Mouse (Mus musculus) lung, postnatal 0 days (tissue): ENCODE results near the gene 2810006K23Rik. TPM values are rescaled to one million over a fixed set of nuclear protein-coding genes. Genes with fewer than 3 reads are reported as not detected.
A peak's percentile ranks its signal among the peaks of the same experiment; 100 is the strongest.
"Not testable (repeated sequence)": the region's sequence is repeated elsewhere in the genome, so short reads cannot be mapped to it uniquely, and the experiment has no call there.

Experiments used
- ATAC-seq: fragments of 200-750 bp; cut with Nextera tagmentation; 2 replicates; pipeline ENCODE4 v1.8.0; 2017; ENCODE audit warnings: moderate library complexity
- DNase-seq: peaks from one replicate; pipeline ENCODE4 v3.0.0-alpha.2; 2016; ENCODE audit warnings: low spot score
- H3K27ac ChIP-seq: fragments of 300-500 bp; sonication (generic); 2 replicates; pipeline ENCODE4 v1.5.1; 2014; ENCODE audit warnings: antibody characterized with exemption, mild to moderate bottlenecking, low read length, mixed read lengths
- H3K27me3 ChIP-seq: fragments of 300-500 bp; sonication (generic); replicated peaks from 2 replicates; pipeline ENCODE4 v1.6.1; 2014; ENCODE audit warnings: low read length, mixed read lengths; ENCODE audit not compliant: insufficient read depth
- H3K36me3 ChIP-seq: fragments of 300-500 bp; sonication (generic); 2 replicates; pipeline ENCODE4 v1.6.1; 2014; ENCODE audit warnings: low read length, mixed read lengths; ENCODE audit not compliant: insufficient read depth
- H3K4me1 ChIP-seq: fragments of 300-500 bp; sonication (generic); 2 replicates; pipeline ENCODE4 v1.6.1; 2014; ENCODE audit warnings: antibody characterized with exemption, low read depth, low read length, mixed read lengths; ENCODE audit not compliant: insufficient read depth
- H3K4me2 ChIP-seq: fragments of 300-500 bp; sonication (generic); replicated peaks from 2 replicates; pipeline ENCODE4 v1.6.1; 2014; ENCODE audit warnings: low read depth, mild to moderate bottlenecking, low read length, moderate library complexity, mixed read lengths
- H3K4me3 ChIP-seq: fragments of 300-500 bp; sonication (generic); 2 replicates; pipeline ENCODE4 v1.5.1; 2014; ENCODE audit warnings: low read depth, low read length
- H3K9ac ChIP-seq: fragments of 300-500 bp; sonication (generic); replicated peaks from 2 replicates; pipeline ENCODE4 v1.6.1; 2014; ENCODE audit warnings: low read depth, mild to moderate bottlenecking
- H3K9me3 ChIP-seq: fragments of 300-500 bp; sonication (generic); 2 replicates; pipeline ENCODE4 v1.6.1; 2016; ENCODE audit warnings: low read length, mixed read lengths
- CTCF ChIP-seq: IDR thresholded peaks from 2 replicates; pipeline ENCODE4 v1.5.1; 2016; ENCODE audit warnings: antibody characterized with exemption, mild to moderate bottlenecking
- EP300 ChIP-seq: IDR thresholded peaks from 2 replicates; pipeline ENCODE4 v1.6.1; 2016; ENCODE audit warnings: antibody characterized with exemption, mild to moderate bottlenecking, control low read depth
- WGBS: fragments of 180-500 bp; shearing (Covaris S2); extraction: QIAGEN DNeasy Blood & Tissue Kit; methylation state at CpG from one replicate; pipeline ENCODE4 v1.1.7; 2014; 5-methylcytosine and 5-hydroxymethylcytosine counted together
- polyA plus RNA-seq: library from polyadenylated mRNA; unstranded; fragments of >200 nt; fragmentation: Nextera tagmentation; extraction: Ambion mirVana; gene quantifications from 2 replicates; pipeline ENCODE4 v1.2.1, GENCODE M21; 2015

Gene 2810006K23Rik
- polyA plus RNA-seq, 1 experiment from 2014 or later = 6.1 TPM

- H3K9me3 ChIP-seq = no peaks in the 10 kb centered on the region
- H3K4me3 ChIP-seq = no peak overlapping the region
- no peak overlapping the region for H3K9ac ChIP-seq
- ATAC-seq (no peak), DNase-seq (no peak)
- no peak overlapping the region for H3K4me2 ChIP-seq
- H3K27ac ChIP-seq = no peak overlapping the region
- peaks cover 6% of the 10 kb centered on the region; the same call in 1 of the 2 replicates for H3K36me3 ChIP-seq
- TF ChIP-seq EP300 (no peak), CTCF (no peak)
- H3K27me3 ChIP-seq = no peaks in the 10 kb centered on the region
- H3K4me1 ChIP-seq = no peaks in the 10 kb centered on the region
- 92% methylated on average over 4 of the region's 4 CpGs for WGBS
Observed at GRCm38 (mm10) chr5:124296475-124296874, 31.4 kb upstream of the 2810006K23Rik start.

- H3K4me1 ChIP-seq, H3K4me3 ChIP-seq, H3K9ac ChIP-seq, H3K36me3 ChIP-seq, H3K9me3 ChIP-seq, ATAC-seq, H3K27ac ChIP-seq, H3K27me3 ChIP-seq, H3K4me2 ChIP-seq: not testable (repeated sequence)
- peak; percentile 32 for DNase-seq
- peak; percentile 77 for TF ChIP-seq CTCF
- 55% methylated on average over 3 of the region's 4 CpGs for WGBS
Observed at GRCm38 (mm10) chr5:124299307-124299706, 28.6 kb upstream of the 2810006K23Rik start.

GRCm38 (mm10) chr5:124300132-124300531, 27.8 kb upstream of the 2810006K23Rik start:
- Histone ChIP-seq H3K36me3 (peaks cover 6% of the 10 kb centered on the region), H3K27me3 (no peaks in the 10 kb centered on the region), H3K4me1 (no peaks in the 10 kb centered on the region), H3K4me2 (no peak overlapping the region), H3K4me3 (no peak overlapping the region), H3K27ac (no peak overlapping the region), H3K9me3 (no peaks in the 10 kb centered on the region), H3K9ac (no peak overlapping the region)
- ATAC-seq (no peak), DNase-seq (no peak)
- 60% methylated on average over 4 of the region's 4 CpGs for WGBS
- TF ChIP-seq EP300 (no peak), CTCF (no peak)

- ATAC-seq, H3K4me2 ChIP-seq, H3K9ac ChIP-seq, H3K27me3 ChIP-seq, H3K27ac ChIP-seq, H3K9me3 ChIP-seq, H3K4me3 ChIP-seq, H3K36me3 ChIP-seq, H3K4me1 ChIP-seq: not testable (repeated sequence)
- WGBS = 75% methylated on average over 6 of the region's 6 CpGs
- peak; percentile 34 for DNase-seq
Observed at GRCm38 (mm10) chr5:124302853-124303252, 25.0 kb upstream of the 2810006K23Rik start.

GRCm38 (mm10) chr5:124309155-124309554, 18.7 kb upstream of the 2810006K23Rik start:
- Histone ChIP-seq H3K9me3 (no peaks in the 10 kb centered on the region), H3K36me3 (no peaks in the 10 kb centered on the region; the same call in 1 of the 2 replicates), H3K4me3 (no peak overlapping the region), H3K27me3 (no peaks in the 10 kb centered on the region), H3K4me2 (no peak overlapping the region), H3K9ac (no peak overlapping the region), H3K27ac (no peak overlapping the region), H3K4me1 (no peaks in the 10 kb centered on the region)
- ATAC-seq (no peak), DNase-seq (no peak)
- 82% methylated on average over 10 of the region's 10 CpGs for WGBS
- TF ChIP-seq EP300 (no peak), CTCF (no peak)

- TF ChIP-seq EP300 = no peak
- TF ChIP-seq CTCF = no peak
- H3K36me3 ChIP-seq = no peaks in the 10 kb centered on the region; the same call in 1 of the 2 replicates
- H3K4me1 ChIP-seq = no peaks in the 10 kb centered on the region
- WGBS = 93% methylated on average over 11 of the region's 11 CpGs
- no peak overlapping the region for H3K9ac ChIP-seq
- no peak overlapping the region for H3K4me3 ChIP-seq
- H3K9me3 ChIP-seq = no peaks in the 10 kb centered on the region
- no peak overlapping the region for H3K27ac ChIP-seq
- no peak for DNase-seq
- H3K27me3 ChIP-seq = no peaks in the 10 kb centered on the region
- ATAC-seq = no peak
- no peak overlapping the region for H3K4me2 ChIP-seq
Observed at GRCm38 (mm10) chr5:124310091-124310490, 17.8 kb upstream of the 2810006K23Rik start.

- Histone ChIP-seq H3K27ac (no peak overlapping the region), H3K9me3 (no peaks in the 10 kb centered on the region), H3K36me3 (no peaks in the 10 kb centered on the region; the same call in 1 of the 2 replicates), H3K27me3 (no peaks in the 10 kb centered on the region), H3K4me1 (no peaks in the 10 kb centered on the region), H3K9ac (no peak overlapping the region), H3K4me2 (no peak overlapping the region), H3K4me3 (no peak overlapping the region)
- WGBS = 94% methylated on average over 9 of the region's 9 CpGs
- no peak for DNase-seq
- TF ChIP-seq CTCF (no peak), EP300 (no peak)
- ATAC-seq = no peak
Observed at GRCm38 (mm10) chr5:124315498-124315897, 12.4 kb upstream of the 2810006K23Rik start.
